Mouse (Mus musculus) intestine, embryonic 16.5 days (tissue): Measurements from ENCODE around the gene Prg3. TPM values are rescaled to one million over a fixed set of nuclear protein-coding genes. Genes with fewer than 3 reads are reported as not detected.

Experiments
- polyA plus RNA-seq: library from polyadenylated mRNA; unstranded; fragments of >200 nt; fragmentation: Nextera tagmentation; extraction: Ambion mirVana; gene quantifications from 2 replicates; pipeline ENCODE4 v1.2.1, GENCODE M21; 2015

Gene Prg3
- polyA plus RNA-seq, 1 experiment from 2014 or later, result not detected

Other genes with a start within 250 kb of the Prg3 start
- gene Gm19426, start 244.6 kb upstream of the Prg3 start, polyA plus RNA-seq, result 5.1 and 5.4 TPM in 2 replicates
- 62.5 and 62.6 TPM in 2 replicates for gene Serping1, start 212.8 kb upstream of the Prg3 start, polyA plus RNA-seq
- gene Ube2l6, start 189.4 kb upstream of the Prg3 start, polyA plus RNA-seq, result 47.5 and 49.9 TPM in 2 replicates
- gene Smtnl1, start 165.6 kb upstream of the Prg3 start, polyA plus RNA-seq, result 0.10 and 0.17 TPM in 2 replicates
- gene Timm10, start 161.2 kb upstream of the Prg3 start, polyA plus RNA-seq, result 59.7 and 61.5 TPM in 2 replicates
- gene Slc43a1, start 149.4 kb upstream of the Prg3 start, polyA plus RNA-seq, result 12.8 and 14.6 TPM in 2 replicates
- gene Rtn4rl2, start 101.5 kb upstream of the Prg3 start, polyA plus RNA-seq, result 0.57 and 0.61 TPM in 2 replicates
- 43.7 and 47.7 TPM in 2 replicates for gene Slc43a3, start 51.6 kb upstream of the Prg3 start, polyA plus RNA-seq
- gene Prg2, start 7.8 kb upstream of the Prg3 start, polyA plus RNA-seq, result 1.0 TPM in 1 of 2 replicates, not detected in the other
- gene Ssrp1, start 49.0 kb downstream of the Prg3 start, polyA plus RNA-seq, result 212 and 244 TPM in 2 replicates
- gene P2rx3, start 49.2 kb downstream of the Prg3 start, polyA plus RNA-seq, result 1.1 and 1.3 TPM in 2 replicates
- gene Tnks1bp1, start 59.8 kb downstream of the Prg3 start, polyA plus RNA-seq, result 34.4 and 36.8 TPM in 2 replicates
- gene Aplnr, start 148.0 kb downstream of the Prg3 start, polyA plus RNA-seq, result 61.8 and 62.0 TPM in 2 replicates
- gene Lrrc55, start 209.0 kb downstream of the Prg3 start, polyA plus RNA-seq, result 3.4 and 4.0 TPM in 2 replicates